Mouse (Mus musculus) spleen, adult 18-20 months (tissue): ENCODE data around the gene Tenm3.

Source experiments
- DNase-seq, 2 experiments: peaks; one replicate each; pipeline ENCODE4 v3.0.0; 2022; ENCODE audit warnings: mixed read lengths in 2 of 2

Tenm3 gene

GRCm38 (mm10) chr8:48803070-48803469, 40.7 kb downstream of the Tenm3 start:
- no peak for DNase-seq

GRCm38 (mm10) chr8:48802231-48802630, 41.5 kb downstream of the Tenm3 start:
- DNase-seq, result no peak

DNA sequence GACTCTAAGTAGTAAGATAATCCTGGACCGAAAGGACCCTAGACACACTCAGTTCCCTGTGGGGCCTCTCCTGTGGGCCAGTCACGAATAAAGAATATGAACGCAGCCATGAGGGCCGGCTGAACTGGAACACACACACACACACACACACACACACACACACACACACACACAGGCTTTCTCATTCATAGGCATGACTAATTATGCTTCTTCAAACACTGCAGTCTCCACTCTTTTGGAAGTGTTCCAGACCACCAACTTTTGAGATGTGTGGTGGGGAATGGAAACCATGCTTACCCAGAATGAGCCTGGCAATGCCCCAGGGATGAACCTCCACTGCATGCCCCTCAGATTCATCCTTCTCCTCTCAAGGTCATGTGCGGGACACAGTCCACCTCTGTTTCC, 45.8 kb downstream of the Tenm3 start:
- no peak for DNase-seq

DNA sequence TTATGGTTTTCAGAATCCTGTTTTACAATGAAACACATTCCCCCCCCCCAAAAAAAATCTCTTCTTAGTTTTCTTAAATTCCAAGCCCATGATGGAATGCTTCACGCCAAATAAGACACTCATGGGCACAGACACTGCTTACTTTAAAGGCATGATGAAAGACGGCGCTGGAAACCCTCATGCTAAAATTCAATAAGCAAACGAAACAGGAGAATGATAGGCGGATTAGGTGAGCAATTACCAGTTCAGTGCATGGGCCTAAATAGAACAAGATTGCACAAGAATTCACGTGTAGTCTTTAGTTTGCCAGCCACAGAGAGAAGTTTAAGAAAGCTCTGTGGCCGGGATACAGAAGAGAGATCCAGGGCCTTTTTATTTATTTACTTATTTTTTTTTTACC, 49.5 kb downstream of the Tenm3 start:
- no peak for DNase-seq

GRCm38 (mm10) chr8:48793729-48794128, 50.0 kb downstream of the Tenm3 start:
- DNase-seq, result no peak

GRCm38 (mm10) chr8:48792587-48793326, 51.0 kb downstream of the Tenm3 start:
- no peak for DNase-seq

DNA sequence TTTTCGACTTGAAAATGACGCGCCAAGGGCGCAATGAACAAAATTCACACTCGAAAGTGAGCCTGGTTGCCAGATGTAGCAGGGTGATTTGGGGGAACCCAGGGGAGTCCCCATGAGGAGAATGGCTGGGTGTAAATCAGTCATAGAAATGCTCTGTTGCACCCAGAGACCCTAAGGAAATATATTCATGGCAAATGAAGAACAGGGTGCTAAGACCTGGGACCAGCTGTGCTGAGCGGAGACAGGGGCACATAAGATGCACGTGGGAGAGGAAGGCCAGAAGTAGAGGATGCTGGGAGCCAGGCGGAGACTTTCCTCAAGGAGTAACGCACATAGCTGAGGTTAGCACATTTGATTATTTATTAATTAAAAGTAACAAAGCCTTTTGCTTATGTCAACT, 60.4 kb downstream of the Tenm3 start:
- no peak for DNase-seq

GRCm38 (mm10) chr8:48780628-48781027, 63.1 kb downstream of the Tenm3 start:
- no peak for DNase-seq

DNA sequence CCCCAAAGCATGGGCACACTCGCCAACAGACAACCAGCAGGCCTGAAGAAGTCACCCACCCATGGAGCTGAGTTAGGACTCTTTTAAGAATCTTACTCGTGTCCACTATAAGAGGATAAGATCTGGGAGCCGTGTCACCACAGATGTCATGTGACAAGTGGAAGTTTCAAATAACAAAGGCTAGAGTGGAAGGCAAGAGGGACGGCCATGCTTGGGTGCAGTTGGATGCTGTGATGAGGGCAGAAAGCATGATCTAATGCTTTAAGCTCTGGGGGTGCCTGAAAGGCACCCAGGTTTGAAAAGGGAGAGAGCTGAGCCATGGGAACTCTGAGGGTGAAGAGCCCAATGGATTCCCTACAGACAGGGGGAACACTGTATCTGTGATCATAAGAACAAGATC, 64.6 kb downstream of the Tenm3 start:
- DNase-seq, result no peak

GRCm38 (mm10) chr8:48776081-48776480, 67.7 kb downstream of the Tenm3 start:
- DNase-seq, result no peak

- no peak for DNase-seq
These were observed 68.2 kb downstream of the Tenm3 start for GRCm38 (mm10) chr8:48775531-48776037.

- no peak for DNase-seq
These were observed 68.9 kb downstream of the Tenm3 start for GRCm38 (mm10) chr8:48774837-48775236.

- DNase-seq, result no peak
These were observed 77.1 kb downstream of the Tenm3 start for GRCm38 (mm10) chr8:48766545-48767234.

- no peak for DNase-seq
These were observed 78.5 kb downstream of the Tenm3 start for GRCm38 (mm10) chr8:48765212-48765611.

- no peak for DNase-seq
These were observed 79.7 kb downstream of the Tenm3 start for GRCm38 (mm10) chr8:48764011-48764410.

DNA sequence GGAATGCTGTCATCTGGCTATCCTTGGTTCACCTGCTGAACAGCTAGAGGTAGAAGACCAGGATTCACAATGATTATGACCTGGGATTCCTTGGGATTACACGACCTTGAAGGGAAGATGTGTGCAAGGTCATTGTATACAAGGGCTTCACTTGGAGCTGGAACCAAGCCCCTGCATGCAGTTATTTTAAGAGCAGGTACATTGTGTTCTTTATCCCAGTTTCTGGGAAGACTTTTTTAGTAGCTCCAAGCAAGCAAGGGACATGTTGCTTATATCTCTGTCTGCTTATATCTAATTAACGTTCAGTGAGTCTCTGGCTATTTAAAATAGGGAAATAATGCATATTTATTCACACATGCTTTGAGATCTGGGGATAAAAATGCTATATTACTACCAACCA, 86.9 kb downstream of the Tenm3 start:
- no peak for DNase-seq

DNA sequence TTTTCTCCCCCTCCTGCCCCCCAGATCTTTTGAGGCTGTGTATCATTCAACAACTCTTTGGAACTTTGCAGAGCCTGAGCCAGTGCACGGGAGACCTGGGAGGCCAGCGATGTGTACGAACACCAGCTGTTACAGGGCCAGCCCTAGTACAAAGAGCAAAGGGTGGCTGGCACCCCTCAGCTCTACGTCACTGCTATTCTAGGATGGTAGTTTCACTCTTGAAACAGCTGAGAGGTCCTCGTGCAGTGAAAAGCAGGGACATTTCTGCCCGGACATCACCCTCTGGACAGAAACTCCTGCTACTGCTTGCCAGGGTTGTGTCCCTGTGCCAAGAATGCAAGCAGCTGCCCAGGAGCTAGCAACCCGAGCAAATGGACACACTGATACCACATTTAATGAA, 88.3 kb downstream of the Tenm3 start:
- no peak for DNase-seq

GRCm38 (mm10) chr8:48754959-48755358, 88.8 kb downstream of the Tenm3 start:
- no peak for DNase-seq

DNA sequence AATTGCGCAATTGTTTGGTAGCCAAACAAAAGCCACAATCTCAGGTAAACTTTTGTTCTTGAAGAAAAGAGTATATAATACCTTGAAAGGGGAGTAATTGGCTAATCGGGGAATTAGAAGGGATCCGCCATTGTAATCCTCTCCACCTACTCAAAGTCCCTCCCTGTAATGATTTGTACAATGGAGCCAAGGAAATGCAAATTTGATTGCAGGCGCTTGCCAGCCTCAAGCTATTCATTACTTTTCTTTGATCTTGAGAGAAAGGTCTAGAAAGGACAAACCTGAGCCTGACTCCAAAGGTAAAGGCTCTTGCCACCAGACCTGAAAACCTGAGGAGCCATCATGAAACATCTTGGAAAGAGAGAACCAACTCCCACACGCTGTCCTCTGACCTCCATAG, 91.8 kb downstream of the Tenm3 start:
- no peak for DNase-seq

DNA sequence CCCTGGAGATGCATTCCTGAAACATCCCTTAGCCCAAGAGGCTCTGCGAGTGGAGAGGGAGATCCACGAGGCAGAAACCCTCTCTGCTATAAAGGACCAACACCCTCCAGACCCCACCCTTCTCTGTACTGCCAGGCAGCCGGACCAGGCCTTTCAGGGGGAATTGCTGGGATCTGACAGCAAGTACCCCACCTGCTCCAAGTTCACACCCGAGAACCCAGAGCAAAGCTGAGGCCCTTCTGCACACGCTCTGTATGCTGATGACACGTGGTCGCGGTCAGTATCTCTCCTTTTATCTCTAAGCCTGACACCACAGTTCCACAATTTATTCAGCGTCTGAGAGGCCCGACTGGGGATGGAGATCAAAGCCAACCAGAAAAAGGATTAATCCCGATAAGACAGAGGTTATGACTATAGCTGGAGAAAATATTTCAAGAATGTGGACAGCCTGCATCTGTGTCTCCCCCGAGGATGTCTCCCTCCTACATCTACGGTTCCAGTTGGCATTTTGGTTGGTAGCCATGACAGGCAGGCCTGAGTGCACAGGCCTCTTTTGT, 95.2 kb downstream of the Tenm3 start:
- DNase-seq, result no peak

- DNase-seq, result no peak
These were observed 99.8 kb downstream of the Tenm3 start for GRCm38 (mm10) chr8:48743912-48744311.

DNA sequence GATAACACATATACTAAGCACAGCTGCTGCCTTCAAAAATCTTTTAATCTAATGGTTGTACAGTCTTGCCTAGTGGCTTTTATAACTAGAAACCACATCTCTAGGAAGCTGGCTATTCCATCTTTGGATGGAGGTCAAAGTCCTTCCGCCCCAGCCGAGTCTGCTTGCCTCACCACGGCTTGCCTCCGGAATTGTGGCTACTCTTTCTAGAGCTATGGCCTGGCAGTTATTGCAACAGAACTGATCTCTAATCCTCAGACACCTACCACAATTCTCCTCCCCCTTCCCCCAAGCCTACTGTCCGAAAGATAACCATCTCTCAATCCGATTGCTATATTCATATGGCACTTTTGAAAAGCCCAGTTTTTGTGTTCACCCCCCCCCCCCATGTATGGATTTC, 101.0 kb downstream of the Tenm3 start:
- no peak for DNase-seq

- DNase-seq, result no peak
These were observed 102.8 kb downstream of the Tenm3 start for GRCm38 (mm10) chr8:48740951-48741350.
